Mouse (Mus musculus) spleen, adult 2 months (tissue): ENCODE measurements at regions not wholly inside any gene's neighbourhood (a gene's known extent, or its start where the extent isn't known, plus 50 kb on each side); places are given as distances from the start of the nearest gene placed in this dataset.

Source experiments
- CTCF ChIP-seq: fragments of 200-500 bp; IDR thresholded peaks from 2 replicates; pipeline ENCODE4 v1.5.1; 2011; ENCODE audit warnings: mild to moderate bottlenecking, inconsistent platforms; ENCODE audit not compliant: insufficient read depth, insufficient read length, insufficient replicate concordance; ENCODE audit errors: extremely low read depth
- POLR2A ChIP-seq: fragments of 200-500 bp; IDR thresholded peaks from 2 replicates; pipeline ENCODE4 v1.6.1; 2011; ENCODE audit warnings: low read depth, low read length, inconsistent platforms

- no peak for TF ChIP-seq CTCF
- no peak for TF ChIP-seq POLR2A
These were observed 152.5 kb downstream of the Kif26a start for GRCm38 (mm10) chr12:112298521-112298920.
